Mouse (Mus musculus): ENCODE data around the gene Eif3i. TPM values are rescaled to one million over a fixed set of nuclear protein-coding genes. Genes with fewer than 3 reads are reported as not detected.
A peak's percentile ranks its signal among the peaks of the same experiment; 100 is the strongest.

Eif3i gene
- polyA plus RNA-seq, 2 experiments = 201 to 223 TPM

- Histone ChIP-seq H3K9ac (replicated peaks) (peak overlapping the region; percentile 69), H3K9me3 (ENCODE audit: control insufficient read depth, low read length) (no peaks in the 10 kb centered on the region), H3K4me1 (replicated peaks; ENCODE audit: control insufficient read depth in 2 of 2, insufficient read depth in 2 of 2, low read length in 1 of 2) (peaks cover 15 to 38% of the 10 kb centered on the region in 2 experiments), H3K27me3 (ENCODE audit: control insufficient read depth, insufficient read depth, low read length) (no peaks in the 10 kb centered on the region), H3K36me3 (replicated peaks; ENCODE audit: control insufficient read depth, insufficient read depth, low read depth) (no peaks in the 10 kb centered on the region), H3K4me2 (ENCODE audit: low read depth) (peak overlapping the region; percentile 79), H3K4me3 (ENCODE audit: insufficient read depth in 1 of 2, low read depth in 2 of 2, low read length in 2 of 2) (peak overlapping the region; percentile 57 to 62), H3K27ac (peak overlapping the region; percentile 73)
- DNase-seq (ENCODE audit: low read depth in 3 of 3, low spot score in 3 of 3) (peak; percentile 67 to 81 (median 67)), ATAC-seq (ENCODE audit: insufficient read depth) (peak; percentile 76)
- WGBS (ENCODE audit: insufficient replicate concordance) = 2% methylated on average over 36 of the region's 36 CpGs
- no peak for TF ChIP-seq EP300 (IDR thresholded peaks at IDR 0.05; ENCODE audit: low read depth)
- TF ChIP-seq CTCF (IDR thresholded peaks at IDR 0.05; ENCODE audit: low read depth) = peak; percentile 89
Measured at GRCm38 (mm10) chr4:129584884-129585608, 15.4 kb downstream of the Eif3i start.

DNA sequence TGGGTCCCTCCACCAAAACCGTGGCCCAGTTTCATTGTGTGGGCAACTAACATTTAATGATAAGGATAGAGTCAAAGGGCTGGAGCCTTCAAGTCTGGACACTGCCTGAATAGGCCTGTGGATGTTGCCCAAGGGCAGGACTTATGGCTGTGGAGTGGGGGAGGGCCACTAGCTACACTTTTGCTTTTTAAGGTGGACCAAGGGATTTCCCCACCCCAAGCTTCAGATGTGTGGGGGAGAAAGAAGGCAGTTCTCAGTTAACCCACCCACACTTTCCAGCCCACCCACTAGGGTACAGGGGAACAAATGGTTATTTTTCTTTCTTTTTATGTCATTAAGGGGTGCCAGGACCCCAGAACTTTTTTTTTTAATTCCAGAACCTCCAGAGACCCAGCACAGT is 16.1 kb downstream of the Eif3i start:
- H3K9ac ChIP-seq (replicated peaks) = peak overlapping the region; percentile 69
- 60% methylated on average over 1 of the region's 1 CpGs for WGBS (ENCODE audit: insufficient replicate concordance)
- TF ChIP-seq CTCF (IDR thresholded peaks at IDR 0.05; ENCODE audit: low read depth) = no peak
- TF ChIP-seq EP300 (IDR thresholded peaks at IDR 0.05; ENCODE audit: low read depth) = no peak
- no peaks in the 10 kb centered on the region for H3K27me3 ChIP-seq (ENCODE audit: control insufficient read depth, insufficient read depth, low read length)
- DNase-seq (ENCODE audit: low read depth in 3 of 3, low spot score in 3 of 3) (no peak), ATAC-seq (ENCODE audit: insufficient read depth) (no peak)
- no peaks in the 10 kb centered on the region for H3K36me3 ChIP-seq (replicated peaks; ENCODE audit: control insufficient read depth, insufficient read depth, low read depth)
- peak overlapping the region; percentile 79 for H3K4me2 ChIP-seq (ENCODE audit: low read depth)
- peak overlapping the region; percentile 73 for H3K27ac ChIP-seq
- H3K4me1 ChIP-seq (replicated peaks; ENCODE audit: control insufficient read depth in 2 of 2, insufficient read depth in 2 of 2, low read length in 1 of 2) = peaks cover 14 to 32% of the 10 kb centered on the region in 2 experiments
- peak overlapping the region in 1 of 2 experiments; percentile 57; a peak in 3 of 4 replicates for H3K4me3 ChIP-seq (ENCODE audit: insufficient read depth in 1 of 2, low read depth in 2 of 2, low read length in 2 of 2)
- H3K9me3 ChIP-seq (ENCODE audit: control insufficient read depth, low read length) = no peaks in the 10 kb centered on the region

DNA sequence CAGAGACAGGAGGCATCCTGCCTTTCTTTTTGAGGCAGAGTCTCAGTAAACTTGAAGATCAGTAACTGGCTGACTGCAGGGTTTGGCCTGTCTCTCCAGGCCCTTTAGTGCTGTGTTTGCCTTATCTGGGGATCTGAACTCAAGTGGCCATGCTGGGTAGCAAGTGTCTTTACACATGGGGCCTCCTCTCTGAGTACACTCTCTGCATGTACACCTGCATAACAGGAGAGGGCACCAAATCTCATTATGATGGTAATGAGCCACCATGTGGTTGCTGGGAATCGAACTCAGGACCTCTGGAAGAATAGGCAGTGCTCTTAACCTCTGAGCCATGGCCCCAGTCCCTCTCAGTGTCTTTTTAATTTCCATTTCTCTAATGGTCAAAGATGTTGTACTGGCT is 18.2 kb downstream of the Eif3i start:
- TF ChIP-seq EP300 (IDR thresholded peaks at IDR 0.05; ENCODE audit: low read depth) = no peak
- peak; percentile 29; the same call in 1 of the 2 replicates for TF ChIP-seq CTCF (IDR thresholded peaks at IDR 0.05; ENCODE audit: low read depth)
- Histone ChIP-seq H3K4me3 (ENCODE audit: insufficient read depth in 1 of 2, low read depth in 2 of 2, low read length in 2 of 2) (no peak overlapping the region), H3K27me3 (ENCODE audit: control insufficient read depth, insufficient read depth, low read length) (no peaks in the 10 kb centered on the region), H3K4me1 (replicated peaks; ENCODE audit: control insufficient read depth in 2 of 2, insufficient read depth in 2 of 2, low read length in 1 of 2) (peaks cover 5 to 15% of the 10 kb centered on the region in 2 experiments; a peak in 3 of 4 replicates), H3K27ac (no peak overlapping the region), H3K9me3 (ENCODE audit: control insufficient read depth, low read length) (no peaks in the 10 kb centered on the region), H3K4me2 (ENCODE audit: low read depth) (no peak overlapping the region), H3K36me3 (replicated peaks; ENCODE audit: control insufficient read depth, insufficient read depth, low read depth) (no peaks in the 10 kb centered on the region), H3K9ac (replicated peaks) (no peak overlapping the region)
- WGBS (ENCODE audit: insufficient replicate concordance) = 63% methylated on average over 1 of the region's 1 CpGs
- ATAC-seq (ENCODE audit: insufficient read depth) = no peak
- no peak for DNase-seq (ENCODE audit: low read depth in 3 of 3, low spot score in 3 of 3)

GRCm38 (mm10) chr4:129580347-129580746 is 20.1 kb downstream of the Eif3i start:
- H3K4me1 ChIP-seq (replicated peaks; ENCODE audit: control insufficient read depth in 2 of 2, insufficient read depth in 2 of 2, low read length in 1 of 2) = peaks cover 0 to 9% of the 10 kb centered on the region in 2 experiments; a peak in 3 of 4 replicates
- no peak overlapping the region for H3K27ac ChIP-seq
- WGBS (ENCODE audit: insufficient replicate concordance) = 54% methylated on average over 7 of the region's 7 CpGs
- no peak overlapping the region for H3K9ac ChIP-seq (replicated peaks)
- H3K4me2 ChIP-seq (ENCODE audit: low read depth) = no peak overlapping the region
- H3K36me3 ChIP-seq (replicated peaks; ENCODE audit: control insufficient read depth, insufficient read depth, low read depth) = no peaks in the 10 kb centered on the region
- TF ChIP-seq EP300 (IDR thresholded peaks at IDR 0.05; ENCODE audit: low read depth) = no peak
- TF ChIP-seq CTCF (IDR thresholded peaks at IDR 0.05; ENCODE audit: low read depth) = no peak
- no peak overlapping the region for H3K4me3 ChIP-seq (ENCODE audit: insufficient read depth in 1 of 2, low read depth in 2 of 2, low read length in 2 of 2)
- ATAC-seq (ENCODE audit: insufficient read depth) (no peak), DNase-seq (ENCODE audit: low read depth in 3 of 3, low spot score in 3 of 3) (no peak)
- no peaks in the 10 kb centered on the region for H3K9me3 ChIP-seq (ENCODE audit: control insufficient read depth, low read length)
- no peaks in the 10 kb centered on the region for H3K27me3 ChIP-seq (ENCODE audit: control insufficient read depth, insufficient read depth, low read length)

DNA sequence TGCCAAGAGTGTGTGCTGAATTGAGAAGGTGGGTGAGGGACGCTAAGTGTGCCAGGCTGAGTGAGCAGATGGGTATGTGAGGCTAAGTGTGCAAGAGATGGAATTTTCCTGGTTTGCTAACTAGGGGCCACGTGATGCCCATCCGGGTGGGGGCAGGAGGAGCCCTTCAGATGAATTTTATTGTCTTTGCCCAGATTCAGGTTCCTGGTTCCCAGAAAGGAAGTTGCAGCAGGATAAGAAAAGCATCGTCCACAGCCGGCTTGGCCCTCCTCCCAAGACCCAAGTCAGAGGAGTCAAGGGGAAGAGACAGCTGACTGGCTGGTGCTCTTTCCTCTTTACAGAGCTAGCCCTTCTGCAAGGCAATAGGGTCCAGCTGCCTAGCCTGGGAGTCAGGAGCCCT is 22.0 kb downstream of the Eif3i start, which contains the start of gene Fam167b:
Gene Fam167b, minus strand, starts transcription at position 84 of the 400 bp plus-strand sequence.
- H3K4me2 ChIP-seq (ENCODE audit: low read depth) = no peak within 1 kb of the TSS
- ATAC-seq (ENCODE audit: insufficient read depth) = 0 out of 2 replicates have a peak, but pooled peaks have one; percentile 27

More for the DNA sequence above, 22.0 kb downstream of the Eif3i start, which contains the start of gene Fam167b:
- 49% methylated on average over 5 of the region's 5 CpGs for WGBS (ENCODE audit: insufficient replicate concordance)
- H3K9me3 ChIP-seq (ENCODE audit: control insufficient read depth, low read length) = no peaks in the 10 kb centered on the region
- TF ChIP-seq EP300 (IDR thresholded peaks at IDR 0.05; ENCODE audit: low read depth) (no peak), CTCF (IDR thresholded peaks at IDR 0.05; ENCODE audit: low read depth) (no peak)
- H3K4me1 ChIP-seq (replicated peaks; ENCODE audit: control insufficient read depth in 2 of 2, insufficient read depth in 2 of 2, low read length in 1 of 2) = peaks cover 0 to 4% of the 10 kb centered on the region in 2 experiments; a peak in 2 of 4 replicates
- no peaks in the 10 kb centered on the region for H3K36me3 ChIP-seq (replicated peaks; ENCODE audit: control insufficient read depth, insufficient read depth, low read depth)
- H3K27me3 ChIP-seq (ENCODE audit: control insufficient read depth, insufficient read depth, low read length) = no peaks in the 10 kb centered on the region
- no peak within 1 kb of the TSS for H3K9ac ChIP-seq (replicated peaks)
- no peak for DNase-seq (ENCODE audit: low read depth in 3 of 3, low spot score in 3 of 3)
- peak within 1 kb of the TSS in 1 of 2 experiments; percentile 5; a peak in 1 of 4 replicates for H3K4me3 ChIP-seq (ENCODE audit: insufficient read depth in 1 of 2, low read depth in 2 of 2, low read length in 2 of 2)
- no peak within 1 kb of the TSS for H3K27ac ChIP-seq

All from liver, embryonic 14.5 days (tissue).